In genomic region chr1:131155456-131155855, GRCm38 (mm10) we compare ENCODE assay signal across 8 mouse cellular contexts. TPM values are rescaled to one million over a fixed set of nuclear protein-coding genes. Genes with fewer than 3 reads are reported as not detected.
DNase-seq lines count a peak whose midpoint lies in the region; ATAC-seq lines count a peak whose summit lies in the region.

No protein-coding gene starts in this region.

- peak; percentile 55 for DNase-seq in forebrain, embryonic 14.5 days (ENCODE audit: low spot score)
- peak; percentile 62 for DNase-seq in liver
- no peak for DNase-seq in liver, embryonic 11.5 days (ENCODE audit: low spot score)
- DNase-seq in adrenal gland, postnatal 25 days, result peak; percentile 42
- DNase-seq in heart, postnatal 36 days, result peak; percentile 47 to 53
- no peak for DNase-seq in forebrain, embryonic 10.5 days (ENCODE audit: extremely low spot score, low spot score)

- H3K36me3 ChIP-seq in forebrain, embryonic 14.5 days (ENCODE audit: control insufficient read depth, insufficient read depth, low read length), result peaks cover 17% of the 10 kb centered on the region
- peaks cover 16% of the 10 kb centered on the region for H3K36me3 ChIP-seq in forebrain, embryonic 15.5 days
- H3K36me3 ChIP-seq in liver, embryonic 11.5 days (ENCODE audit: control insufficient read depth, insufficient read depth, low read length), result peaks cover 9% of the 10 kb centered on the region; the same call in 1 of the 2 replicates
- peaks cover 32% of the 10 kb centered on the region for H3K36me3 ChIP-seq in forebrain, embryonic 10.5 days (replicated peaks)

- H3K4me1 ChIP-seq in forebrain, embryonic 14.5 days (ENCODE audit: control insufficient read depth, insufficient read depth, low read length), result peaks cover 6% of the 10 kb centered on the region; the same call in 1 of the 2 replicates
- H3K4me1 ChIP-seq in forebrain, embryonic 15.5 days, result peaks cover 11% of the 10 kb centered on the region
- peaks cover 7% of the 10 kb centered on the region; the same call in 1 of the 2 replicates for H3K4me1 ChIP-seq in liver, embryonic 11.5 days (replicated peaks; ENCODE audit: control insufficient read depth, insufficient read depth, low read length)
- peaks cover 24% of the 10 kb centered on the region for H3K4me1 ChIP-seq in forebrain, embryonic 10.5 days

- no peaks in the 10 kb centered on the region for H3K9me3 ChIP-seq in forebrain, embryonic 14.5 days (replicated peaks; ENCODE audit: control insufficient read depth, low read length)
- H3K9me3 ChIP-seq in forebrain, embryonic 15.5 days, result no peaks in the 10 kb centered on the region
- H3K9me3 ChIP-seq in liver, embryonic 11.5 days (ENCODE audit: control insufficient read depth, low read length), result no peaks in the 10 kb centered on the region
- H3K9me3 ChIP-seq in forebrain, embryonic 10.5 days, result no peaks in the 10 kb centered on the region

- H3K9ac ChIP-seq in forebrain, embryonic 14.5 days (ENCODE audit: low read length), result no peak overlapping the region
- no peak overlapping the region for H3K9ac ChIP-seq in forebrain, embryonic 15.5 days (replicated peaks)
- no peak overlapping the region for H3K9ac ChIP-seq in liver, embryonic 11.5 days (ENCODE audit: low read depth, low read length)

- WGBS in forebrain, embryonic 14.5 days, result 49% methylated on average over 2 of the region's 2 CpGs
- 49% methylated on average over 2 of the region's 2 CpGs for WGBS in forebrain, embryonic 15.5 days
- 48% methylated on average over 2 of the region's 2 CpGs for WGBS in liver, embryonic 11.5 days
- 56% methylated on average over 2 of the region's 2 CpGs for WGBS in forebrain, embryonic 10.5 days

- H3K4me3 ChIP-seq in forebrain, embryonic 14.5 days (ENCODE audit: low read depth, low read length), result no peak overlapping the region
- H3K4me3 ChIP-seq in forebrain, embryonic 15.5 days, result no peak overlapping the region
- no peak overlapping the region for H3K4me3 ChIP-seq in liver, embryonic 11.5 days (ENCODE audit: low read depth, low read length)
- no peak overlapping the region for H3K4me3 ChIP-seq in forebrain, embryonic 10.5 days

- H3K27ac ChIP-seq in forebrain, embryonic 14.5 days (ENCODE audit: low read depth, low read length), result no peak overlapping the region
- H3K27ac ChIP-seq in forebrain, embryonic 15.5 days (replicated peaks), result no peak overlapping the region
- no peak overlapping the region for H3K27ac ChIP-seq in liver, embryonic 11.5 days (ENCODE audit: low read depth, low read length)
- H3K27ac ChIP-seq in forebrain, embryonic 10.5 days, result no peak overlapping the region

- H3K27me3 ChIP-seq in forebrain, embryonic 14.5 days (replicated peaks; ENCODE audit: control insufficient read depth, insufficient read depth, low read length), result no peaks in the 10 kb centered on the region
- H3K27me3 ChIP-seq in forebrain, embryonic 15.5 days, result no peaks in the 10 kb centered on the region
- H3K27me3 ChIP-seq in liver, embryonic 11.5 days (replicated peaks; ENCODE audit: control insufficient read depth, insufficient read depth, low read length), result no peaks in the 10 kb centered on the region
- no peaks in the 10 kb centered on the region for H3K27me3 ChIP-seq in forebrain, embryonic 10.5 days (ENCODE audit: poor library complexity, severe bottlenecking)

- intact Hi-C loops in heart, postnatal 36 days (cut with DNase I), result loop anchor here (1.0 kb wide), 1 partner anchor 40 kb away; no protein-coding TSS in a partner anchor

- no peak for ATAC-seq in forebrain, embryonic 14.5 days
- no peak for ATAC-seq in forebrain, embryonic 15.5 days (replicated peaks)
- no peak for ATAC-seq in liver, embryonic 11.5 days (replicated peaks; ENCODE audit: low FRiP score)
- ATAC-seq in neutrophil, adult 5-6 weeks (ENCODE audit: extremely low read depth, insufficient number of reproducible peaks, low FRiP score, poor library complexity, severe bottlenecking), result peak; percentile 65

- H3K4me2 ChIP-seq in forebrain, embryonic 14.5 days (ENCODE audit: low read length), result no peak overlapping the region
- no peak overlapping the region for H3K4me2 ChIP-seq in forebrain, embryonic 15.5 days (replicated peaks)
- H3K4me2 ChIP-seq in liver, embryonic 11.5 days, result no peak overlapping the region

RNA-seq across cellular contexts. Expression of gene Eif2d, which starts 2.5 kb away (rescaled TPM):
- 61.5 and 66.1 TPM in 2 replicates for polyA plus RNA-seq in forebrain, embryonic 14.5 days (2014; fragmentation: Nextera tagmentation; extraction: Ambion mirVana)
- polyA plus RNA-seq in forebrain, embryonic 15.5 days (2015; fragmentation: Nextera tagmentation; extraction: Ambion mirVana), result 58.4 and 61.6 TPM in 2 replicates
- polyA plus RNA-seq in liver, embryonic 11.5 days (2014; fragmentation: Nextera tagmentation; extraction: Ambion mirVana), result 61.4 and 62.5 TPM in 2 replicates
- total RNA-seq in adrenal gland, postnatal 25 days (2021), result 46.7 and 48.9 TPM in 2 replicates
- 10 to 100 TPM; 34.0 to 39.3 TPM for total RNA-seq in heart, postnatal 36 days (2021)
- 18.4 and 19.5 TPM in 2 replicates for total RNA-seq in neutrophil, adult 5-6 weeks (2017)
- polyA plus RNA-seq in forebrain, embryonic 10.5 days (2016; fragmentation: Nextera tagmentation; extraction: Ambion mirVana), result 66.9 and 70.2 TPM in 2 replicates

RNA-seq across cellular contexts. Expression of gene Dyrk3, which starts 17.3 kb away (rescaled TPM):
- polyA plus RNA-seq in forebrain, embryonic 14.5 days (2014; fragmentation: Nextera tagmentation; extraction: Ambion mirVana), result 19.2 and 19.4 TPM in 2 replicates
- 17.9 and 20.8 TPM in 2 replicates for polyA plus RNA-seq in forebrain, embryonic 15.5 days (2015; fragmentation: Nextera tagmentation; extraction: Ambion mirVana)
- polyA plus RNA-seq in liver, embryonic 11.5 days (2014; fragmentation: Nextera tagmentation; extraction: Ambion mirVana), result 11.7 and 16.2 TPM in 2 replicates
- total RNA-seq in adrenal gland, postnatal 25 days (2021), result 4.9 and 5.4 TPM in 2 replicates
- under 1 TPM; 0.14 to 0.33 TPM for total RNA-seq in heart, postnatal 36 days (2021)
- total RNA-seq in neutrophil, adult 5-6 weeks (2017), result 1.2 and 1.7 TPM in 2 replicates
- polyA plus RNA-seq in forebrain, embryonic 10.5 days (2016; fragmentation: Nextera tagmentation; extraction: Ambion mirVana), result 13.3 and 15.5 TPM in 2 replicates

RNA-seq across cellular contexts. Expression of gene Mapkapk2, which starts 57.8 kb away (rescaled TPM):
- 24.7 and 35.2 TPM in 2 replicates for polyA plus RNA-seq in forebrain, embryonic 14.5 days (2014; fragmentation: Nextera tagmentation; extraction: Ambion mirVana)
- 23.8 and 26.9 TPM in 2 replicates for polyA plus RNA-seq in forebrain, embryonic 15.5 days (2015; fragmentation: Nextera tagmentation; extraction: Ambion mirVana)
- polyA plus RNA-seq in liver, embryonic 11.5 days (2014; fragmentation: Nextera tagmentation; extraction: Ambion mirVana), result 26.9 and 30.1 TPM in 2 replicates
- 134 and 159 TPM in 2 replicates for total RNA-seq in adrenal gland, postnatal 25 days (2021)
- total RNA-seq in heart, postnatal 36 days (2021), result 100 to 1,000 TPM; 292 to 300 TPM
- 103 and 112 TPM in 2 replicates for total RNA-seq in neutrophil, adult 5-6 weeks (2017)
- 41.1 and 41.3 TPM in 2 replicates for polyA plus RNA-seq in forebrain, embryonic 10.5 days (2016; fragmentation: Nextera tagmentation; extraction: Ambion mirVana)

Comparison
In these comparisons a context has a peak if more than half of its experiments do, and no peak if none do; other contexts are left out.
1. DNase-seq: peak in forebrain, embryonic 14.5 days (single experiment), liver (single experiment), adrenal gland, postnatal 25 days (single experiment) and heart, postnatal 36 days (2 of 2); none in liver, embryonic 11.5 days (single experiment) and forebrain, embryonic 10.5 days (single experiment).